Mouse (Mus musculus) layer of hippocampus, adult 11-12 months (tissue): ENCODE measurements around the gene Rhno1.
"Not testable (repeated sequence)": the region's sequence is repeated elsewhere in the genome, so short reads cannot be mapped to it uniquely, and the experiment has no call there.

Experiments
- DNase-seq: peaks from one replicate; pipeline ENCODE4 v3.0.0; 2022; ENCODE audit warnings: low spot score

Gene Rhno1

GRCm38 (mm10) chr6:128362381-128363006 is at the start of gene Rhno1, which contains the start of gene Foxm1:
Rhno1 (minus strand) TSS chr6:128362911.
Foxm1 (plus strand) TSS chr6:128362967.
- peak; percentile 80 for DNase-seq

DNA sequence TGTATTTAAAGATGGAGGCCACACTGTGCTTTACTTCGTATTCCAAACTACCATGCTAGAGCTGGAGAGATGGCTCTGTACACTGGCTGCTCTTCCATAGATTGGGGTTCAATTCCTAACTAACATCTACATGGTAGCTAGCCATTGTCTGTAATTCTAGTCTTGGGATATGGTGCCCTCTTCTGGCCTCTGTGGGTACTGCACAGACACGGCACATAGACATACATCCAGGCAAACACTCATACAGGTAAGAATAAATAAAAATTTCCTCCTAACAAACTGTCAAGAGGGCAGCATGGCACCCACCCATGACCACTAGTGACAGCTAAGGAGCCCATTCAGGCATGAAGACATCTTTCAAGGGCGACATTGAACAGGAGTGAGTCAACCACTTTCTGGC is 48.4 kb upstream of the Rhno1 start:
- peak; percentile 87 for DNase-seq

- DNase-seq, result no peak
These were observed 47.6 kb upstream of the Rhno1 start for GRCm38 (mm10) chr6:128410305-128410704.

- no peak for DNase-seq
These were observed 45.9 kb upstream of the Rhno1 start for GRCm38 (mm10) chr6:128408544-128409125.

DNA sequence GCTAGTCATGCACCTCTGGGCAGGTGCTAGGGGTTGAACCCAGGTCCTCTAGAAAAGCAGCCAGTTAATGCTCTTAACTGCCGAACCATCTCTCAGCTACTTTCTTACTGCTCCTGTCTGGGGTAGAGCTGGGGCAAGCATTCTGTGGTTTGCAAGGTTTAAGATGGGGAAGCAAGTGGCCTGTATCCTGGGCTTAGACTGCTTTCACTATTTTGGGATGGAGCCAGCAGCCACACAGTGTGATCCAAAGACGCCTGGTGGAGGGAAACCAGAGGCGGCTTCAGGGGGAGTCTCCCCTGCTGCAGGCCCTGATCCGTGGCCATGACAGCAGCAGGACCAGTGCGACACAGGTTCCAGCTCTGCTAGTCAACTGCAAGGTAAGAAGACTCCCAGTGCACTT is 42.0 kb upstream of the Rhno1 start:
- DNase-seq, result no peak

DNA sequence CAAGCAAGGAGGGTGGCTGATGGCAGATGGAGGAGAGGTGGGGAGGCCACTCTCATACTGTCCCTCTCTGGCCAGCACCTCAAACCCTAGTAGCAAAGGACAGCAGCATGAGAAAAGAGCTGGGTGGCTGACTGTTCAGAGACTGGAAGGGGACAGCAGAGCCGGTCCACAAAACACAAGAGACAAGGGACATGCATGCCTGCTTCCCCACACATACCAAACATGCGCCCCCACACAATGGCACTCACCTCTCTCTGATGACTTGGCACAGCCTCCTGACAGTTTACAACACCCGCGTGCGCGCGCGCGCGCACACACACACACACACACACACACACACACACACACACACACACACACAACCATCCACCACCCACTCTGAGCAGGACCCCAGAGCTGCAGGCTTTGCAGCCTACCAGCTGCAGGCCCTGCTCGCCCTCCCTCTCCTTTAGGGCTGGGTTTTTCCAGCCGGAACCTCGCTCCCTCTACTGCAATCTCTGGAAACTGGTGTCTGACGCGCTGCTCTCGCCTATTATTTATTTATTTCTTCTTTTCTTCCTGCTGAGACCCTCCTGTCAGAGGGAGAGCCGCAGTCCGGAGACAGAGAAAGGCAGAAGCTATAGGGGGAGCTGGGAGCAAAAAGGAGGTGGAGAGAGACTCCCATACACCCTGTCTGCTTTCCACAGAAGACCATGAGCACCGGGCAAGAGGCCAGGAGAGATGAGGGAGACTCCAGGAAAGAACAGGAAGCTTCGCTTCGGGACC is 36.9 kb upstream of the Rhno1 start:
- DNase-seq, result peak; percentile 35

DNA sequence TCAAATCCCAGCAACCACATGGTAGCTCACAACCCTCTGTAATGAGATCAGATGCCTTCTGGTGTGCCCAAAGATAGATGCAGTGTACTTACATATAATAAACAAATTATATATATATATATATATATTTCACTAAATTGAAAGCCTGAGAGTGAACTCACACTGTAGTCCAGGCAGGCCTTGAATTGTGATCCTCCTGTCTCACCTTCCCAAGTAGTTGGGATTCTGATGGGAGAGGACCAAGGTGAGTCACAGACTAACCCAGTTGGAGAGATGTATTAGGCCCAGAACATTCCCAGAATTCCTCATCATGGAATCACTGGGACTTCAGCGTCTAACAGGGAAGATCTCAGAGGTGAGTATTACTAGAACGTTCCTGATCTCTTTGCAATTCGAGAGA is 36.3 kb upstream of the Rhno1 start, which contains the start of gene Nrip2:
Gene Nrip2, plus strand, starts transcription at position 301 of the 400 bp plus-strand sequence.
- no peak for DNase-seq

DNA sequence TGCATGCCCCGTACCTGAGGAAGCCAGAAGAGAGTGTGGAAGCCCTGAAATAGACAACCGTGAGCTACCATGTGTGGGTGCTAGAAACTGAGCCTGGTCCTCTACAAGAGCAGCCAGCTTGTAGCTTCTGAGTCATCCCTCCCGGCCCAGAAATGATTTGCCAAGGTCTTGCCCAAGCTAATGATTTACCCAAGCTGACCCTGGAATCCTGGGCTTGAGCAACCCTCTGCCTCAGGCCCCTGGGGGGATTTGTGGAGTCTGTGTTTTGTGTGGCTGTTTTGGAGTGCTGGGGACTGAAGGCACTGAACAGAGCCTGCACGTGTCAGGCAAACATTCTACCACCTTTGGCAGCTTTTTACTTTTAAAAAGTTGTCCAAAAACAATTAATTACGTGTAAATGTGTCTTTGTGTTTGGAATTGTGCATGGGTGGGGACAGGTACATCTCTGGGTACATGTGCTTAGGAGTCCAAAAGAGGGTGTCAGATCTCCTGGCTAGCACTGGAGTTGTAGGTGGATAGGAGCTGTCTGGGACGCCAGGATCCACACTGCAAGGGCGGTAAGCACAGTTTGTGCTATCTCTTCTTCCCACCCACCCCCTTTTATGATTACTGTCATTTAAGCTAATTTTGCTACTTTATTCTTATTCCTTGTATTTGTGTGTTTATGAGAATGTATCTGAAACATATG is 35.0 kb upstream of the Rhno1 start:
- no peak for DNase-seq

DNA sequence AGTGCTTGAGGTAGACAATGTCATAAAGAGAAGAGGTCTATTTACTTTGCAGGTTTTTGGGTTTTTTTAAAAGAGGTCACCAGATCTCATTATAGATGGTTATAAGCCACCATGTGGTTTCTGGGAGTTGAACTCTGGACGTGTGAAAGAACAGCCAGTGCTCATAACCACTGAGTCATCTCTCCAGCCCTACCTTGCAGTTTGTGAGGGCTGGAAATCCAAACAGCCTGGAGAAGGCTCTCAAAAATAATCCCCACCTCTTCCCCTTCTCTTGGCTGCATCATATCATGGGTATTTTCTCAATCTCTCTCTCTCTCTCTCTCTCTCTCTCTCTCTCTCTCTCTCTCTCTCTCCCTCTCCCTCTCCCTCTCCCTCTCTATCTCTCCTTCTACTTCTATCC is 28.0 kb upstream of the Rhno1 start:
- DNase-seq, result no peak

DNA sequence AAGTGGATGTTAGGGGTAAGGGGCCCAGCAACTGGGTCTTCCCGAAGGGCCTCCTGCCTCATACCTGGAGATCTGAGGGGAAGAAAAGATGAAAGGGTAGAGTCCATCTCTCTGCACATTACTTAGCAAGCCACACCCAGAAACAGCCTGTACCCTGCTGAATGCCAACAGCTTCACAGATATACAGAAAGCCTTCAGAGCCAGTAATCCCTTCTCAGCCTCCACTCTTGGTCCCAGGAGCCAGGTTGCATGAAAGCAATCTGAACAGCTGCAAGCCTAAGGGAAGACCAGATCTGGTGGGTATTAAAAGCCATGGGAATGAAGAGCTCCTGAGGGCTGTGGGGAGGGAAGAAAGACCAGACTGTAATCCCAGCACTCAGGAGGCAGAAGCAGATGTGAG is 26.5 kb upstream of the Rhno1 start:
- no peak for DNase-seq

- no peak for DNase-seq
These were observed 22.3 kb upstream of the Rhno1 start for GRCm38 (mm10) chr6:128385026-128385425.

GRCm38 (mm10) chr6:128383752-128384151 is 21.0 kb upstream of the Rhno1 start:
- DNase-seq, result no peak

GRCm38 (mm10) chr6:128381254-128381653 is 18.5 kb upstream of the Rhno1 start:
- no peak for DNase-seq

DNA sequence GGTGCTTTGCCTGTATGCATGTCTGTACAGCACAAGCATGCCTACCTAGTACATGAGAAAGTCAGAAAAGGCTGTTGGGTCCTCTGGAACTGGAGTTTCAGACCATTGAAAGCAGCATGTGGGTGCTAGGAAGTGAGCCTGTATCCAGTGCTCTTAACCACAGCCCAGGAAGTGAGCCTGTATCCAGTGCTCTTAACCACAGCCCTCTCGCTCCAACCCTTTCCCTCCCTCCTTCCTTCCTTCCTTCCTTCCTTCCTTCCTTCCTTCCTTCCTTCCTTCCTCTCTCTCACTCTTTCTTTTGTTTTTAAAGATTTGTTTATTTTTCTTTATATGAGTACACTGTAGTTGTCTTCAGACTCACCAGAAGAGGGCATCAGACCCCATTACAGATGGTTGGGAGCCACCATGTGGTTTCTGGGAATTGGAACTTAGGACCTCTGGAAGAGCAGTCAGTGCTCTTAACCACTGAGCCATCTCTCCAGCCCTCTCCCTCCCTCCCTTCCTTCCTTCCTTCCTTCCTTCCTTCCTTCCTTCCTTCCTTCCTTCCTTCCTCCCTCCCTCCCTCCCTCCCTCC is 18.0 kb upstream of the Rhno1 start:
- DNase-seq, result not testable (repeated sequence)

GRCm38 (mm10) chr6:128379636-128380035 is 16.9 kb upstream of the Rhno1 start:
- DNase-seq, result no peak

GRCm38 (mm10) chr6:128376371-128377085 is 13.8 kb upstream of the Rhno1 start:
- no peak for DNase-seq

GRCm38 (mm10) chr6:128375192-128375591 is 12.5 kb upstream of the Rhno1 start, which contains the start of the genes Tex52 and Gm44596:
Tex52 (plus strand) TSS chr6:128375456.
Gm44596 (plus strand) TSS chr6:128375503.
- peak; percentile 66 for DNase-seq

DNA sequence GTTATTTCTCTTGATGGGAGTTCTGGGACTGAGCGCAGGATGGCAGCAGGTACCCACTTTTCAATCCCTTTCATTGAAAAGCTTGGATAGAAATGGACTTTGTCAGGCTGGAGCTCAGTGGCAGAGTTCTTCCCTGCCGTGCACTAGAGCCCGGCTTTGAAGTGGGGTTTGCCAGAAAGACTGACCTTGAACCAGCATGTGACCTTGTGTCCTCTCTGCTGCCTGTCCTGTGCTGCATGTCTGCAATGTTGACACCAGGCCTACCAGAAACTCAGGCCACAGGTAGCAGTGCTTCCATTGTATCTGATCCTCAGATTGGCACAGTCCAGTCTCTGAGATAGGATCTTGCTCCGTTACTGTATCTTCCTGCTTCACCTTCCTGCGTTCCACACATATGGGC is 7.3 kb upstream of the Rhno1 start:
- no peak for DNase-seq

DNA sequence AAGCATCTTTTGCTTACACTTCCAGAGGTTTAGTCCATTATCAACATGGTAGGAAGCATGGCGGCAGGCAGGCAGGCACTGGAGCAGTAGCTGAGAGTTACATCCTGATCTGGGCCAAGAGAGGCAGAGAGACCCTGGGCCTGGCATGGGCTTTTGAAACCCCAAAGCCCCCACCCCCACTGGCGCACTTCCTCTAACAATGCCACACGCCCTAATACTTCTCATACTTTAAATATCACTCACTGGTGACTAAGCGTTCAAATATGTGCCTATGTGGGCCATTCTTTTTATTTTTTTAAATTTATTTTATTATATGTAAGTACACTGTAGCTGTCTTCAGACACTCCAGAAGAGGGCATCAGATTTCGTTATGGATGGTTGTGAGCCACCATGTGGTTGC is 3.8 kb upstream of the Rhno1 start:
- DNase-seq, result no peak

- DNase-seq, result no peak
These were observed 2.0 kb upstream of the Rhno1 start for GRCm38 (mm10) chr6:128364721-128365120.
